Mouse (Mus musculus) hematopoietic stem cell, adult 5-6 weeks (primary cell): Measurements from ENCODE around the gene Osbpl5. TPM values are rescaled to one million over a fixed set of nuclear protein-coding genes. Genes with fewer than 3 reads are reported as not detected.
A peak's percentile ranks its signal among the peaks of the same experiment; 100 is the strongest.
"Not testable (repeated sequence)": the region's sequence is repeated elsewhere in the genome, so short reads cannot be mapped to it uniquely, and the experiment has no call there.

Experiments used
- ATAC-seq, 2 experiments: fragments of 125-278 bp in 1 of 2; replicated peaks in 1 of 2; 2 replicates each; pipeline ENCODE4 v1.8.0; 2016 to 2017; ENCODE audit warnings: inconsistent platforms in 2 of 2, mild to moderate bottlenecking in 2 of 2, moderate number of reproducible peaks in 2 of 2, low read depth in 1 of 2, moderate TSS enrichment in 1 of 2; ENCODE audit not compliant: low FRiP score in 2 of 2, poor library complexity in 2 of 2, severe bottlenecking in 2 of 2, insufficient read depth in 1 of 2, low TSS enrichment in 1 of 2
- total RNA-seq: library from RNA; stranded (forward); fragments of 172-1452, 232-1000 nt; gene quantifications from 2 replicates; pipeline ENCODE4 v1.2.3, GENCODE M21; 2017

Gene Osbpl5
- total RNA-seq, 1 experiment from 2014 or later = 28.2 TPM

DNA sequence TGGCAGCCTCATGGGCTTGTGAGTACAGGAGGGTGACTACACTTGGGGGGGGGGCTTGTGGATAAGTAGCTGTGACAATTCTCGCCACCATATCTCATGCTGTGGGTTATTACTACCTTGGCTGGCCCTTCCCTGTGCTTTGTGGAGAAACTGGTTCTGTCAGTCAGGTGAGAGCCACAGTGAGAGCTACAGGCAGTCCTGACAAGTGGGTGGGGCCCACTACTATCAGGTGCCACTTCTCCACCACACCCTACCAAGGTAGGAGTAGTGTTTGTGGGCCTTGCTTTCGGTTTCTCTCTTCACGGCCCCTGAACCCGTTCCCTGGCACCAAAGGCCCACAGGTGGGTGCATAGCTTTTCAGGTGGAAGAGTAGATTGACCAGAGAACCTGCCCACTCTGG is 32.9 kb downstream of the Osbpl5 start:
- ATAC-seq = no peak

DNA sequence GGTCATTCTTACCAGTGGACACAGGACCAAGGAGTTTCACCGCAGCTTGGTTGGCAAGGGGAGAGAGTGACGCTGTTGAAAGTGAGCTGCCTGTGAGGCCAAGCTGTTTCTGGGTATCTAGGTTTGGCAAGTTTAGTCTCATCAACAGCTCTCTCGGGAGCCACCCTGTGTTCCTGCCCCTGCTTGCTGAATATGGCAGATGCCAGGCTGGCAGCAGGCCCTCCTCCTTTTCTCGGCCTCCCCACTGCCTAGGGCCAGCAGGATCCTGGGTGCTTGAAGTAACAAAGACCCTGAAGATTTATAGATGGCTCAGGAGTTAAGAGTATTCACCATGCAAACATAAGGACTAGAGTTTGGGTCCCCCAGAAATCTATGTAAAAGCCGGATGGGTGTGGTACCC is 34.1 kb downstream of the Osbpl5 start:
- no peak for ATAC-seq

DNA sequence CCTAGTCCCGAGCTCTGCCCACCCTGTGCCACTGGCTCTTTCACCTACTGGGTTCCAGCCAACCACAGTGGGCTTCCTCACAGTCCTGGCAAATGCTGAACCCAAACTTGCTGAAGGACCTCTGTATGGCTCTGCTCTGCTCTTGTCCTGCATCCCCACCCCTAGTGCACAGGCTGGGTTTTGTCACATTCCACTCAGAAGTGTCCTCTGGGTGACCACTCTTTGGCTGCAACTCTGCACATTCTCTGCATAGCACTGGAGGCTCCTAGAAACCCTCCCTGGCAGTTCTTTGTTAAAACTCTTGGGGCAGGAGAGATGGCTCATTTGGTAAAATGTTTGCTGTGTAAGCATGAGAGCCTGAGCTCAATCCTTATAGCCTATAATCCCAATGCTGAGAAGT is 39.0 kb downstream of the Osbpl5 start:
- no peak for ATAC-seq

DNA sequence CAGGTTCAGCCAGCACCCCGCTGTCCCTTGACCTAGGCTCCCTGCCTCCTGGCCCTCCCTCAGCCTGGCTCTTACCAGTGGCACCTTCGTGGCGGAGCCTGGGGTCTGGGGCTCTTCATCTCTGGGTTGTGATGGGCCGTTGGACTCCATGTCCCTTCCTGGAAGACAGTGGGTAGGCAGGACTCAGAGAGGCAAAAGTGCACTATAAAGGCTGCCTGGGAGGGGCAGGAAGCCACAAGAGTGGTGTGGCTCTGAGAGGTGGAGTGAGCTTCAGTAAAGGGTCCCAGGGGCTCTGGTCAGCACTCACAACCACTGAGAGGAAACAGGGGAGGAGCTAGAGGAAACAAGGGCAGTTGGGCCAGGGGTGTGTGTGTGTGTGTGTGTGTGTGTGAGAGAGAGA is 43.4 kb downstream of the Osbpl5 start:
- peak; percentile 18 to 43; a peak in 3 of 4 replicates for ATAC-seq

DNA sequence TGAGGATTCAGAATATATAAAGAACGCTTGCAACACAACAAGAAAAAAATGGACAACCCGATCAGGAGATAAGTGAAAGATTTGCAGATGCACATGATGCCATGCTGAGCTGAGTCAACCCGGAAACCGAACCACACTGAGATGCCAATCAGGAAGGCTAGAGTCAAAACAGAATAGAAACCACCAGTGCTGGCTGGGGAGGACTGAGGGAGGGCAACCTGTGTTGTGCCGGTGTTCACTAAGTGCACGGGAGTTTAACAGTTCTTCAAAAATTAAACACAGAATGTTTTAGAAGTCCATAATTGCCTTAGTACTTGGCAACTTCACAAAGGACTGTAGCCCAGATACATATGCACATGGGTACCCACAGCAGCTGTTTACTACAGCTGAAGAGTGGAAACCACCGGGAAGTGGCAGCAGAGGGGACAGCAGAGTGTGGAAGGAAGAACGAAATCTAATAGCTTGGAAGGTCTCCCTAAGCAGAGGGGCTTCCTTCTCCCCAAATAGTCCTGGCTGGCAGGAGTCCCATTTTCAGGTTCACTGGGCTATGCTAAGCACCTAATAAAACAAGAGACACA is 43.9 kb downstream of the Osbpl5 start:
- ATAC-seq = peak; percentile 33 to 42; a peak in 3 of 4 replicates

DNA sequence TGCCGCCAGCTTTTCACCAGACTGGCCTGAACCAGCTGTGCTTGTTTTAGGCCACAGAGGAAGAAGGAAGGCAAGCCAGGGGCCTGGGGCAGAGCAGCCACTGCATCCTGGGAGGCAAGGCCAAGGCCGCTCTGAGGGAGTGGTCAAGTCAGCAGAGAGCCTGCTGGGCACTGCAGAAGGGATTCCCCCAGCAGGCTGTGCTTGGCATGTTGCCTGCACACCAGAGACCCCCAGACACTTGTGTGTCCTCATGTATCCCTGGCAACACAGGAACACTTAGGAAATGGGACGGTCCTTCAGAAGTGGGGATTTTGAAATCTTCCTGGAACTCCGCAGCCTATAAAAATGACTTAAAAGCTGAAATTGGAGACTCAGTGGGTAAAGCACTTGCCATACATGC is 44.8 kb downstream of the Osbpl5 start:
- ATAC-seq = no peak

DNA sequence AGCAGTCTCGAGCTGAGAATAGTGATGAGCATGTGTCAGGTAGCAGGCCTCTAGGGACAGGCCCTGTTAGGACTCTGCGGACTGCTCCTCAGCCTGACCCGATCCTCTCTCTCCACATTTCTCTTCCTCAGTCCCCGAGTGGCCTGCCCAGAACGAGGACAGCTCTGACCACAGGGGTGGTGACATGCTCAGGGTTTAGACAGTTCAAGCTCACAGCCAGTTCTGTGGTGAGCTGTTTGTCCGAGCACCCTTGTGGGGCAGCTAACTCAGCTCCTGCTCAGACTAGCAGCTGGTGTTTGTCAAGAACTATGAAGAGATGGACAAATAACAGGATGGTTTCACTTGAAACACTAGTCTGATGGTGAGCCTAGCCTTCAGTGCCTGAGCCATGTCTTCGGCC is 45.4 kb downstream of the Osbpl5 start:
- no peak for ATAC-seq

DNA sequence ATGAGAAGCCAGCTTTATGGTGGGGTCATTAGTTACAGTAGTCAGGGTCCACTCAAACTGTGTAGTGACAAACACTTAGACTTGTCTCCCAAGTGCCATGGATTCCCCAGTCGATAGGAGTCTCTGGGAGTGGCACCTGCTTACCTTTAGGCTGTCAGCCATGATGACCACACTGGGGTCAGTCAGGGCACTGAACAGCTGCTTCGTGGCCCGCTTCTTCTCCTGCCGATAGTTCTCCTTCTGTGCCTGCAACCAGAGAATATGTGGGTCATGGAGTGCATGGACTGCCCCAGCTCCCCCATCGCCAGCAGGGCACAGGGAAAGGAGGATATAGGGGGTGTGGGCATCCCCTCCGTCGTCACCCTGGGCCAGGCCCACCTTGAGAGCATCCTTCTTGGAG is 47.4 kb downstream of the Osbpl5 start:
- no peak for ATAC-seq

DNA sequence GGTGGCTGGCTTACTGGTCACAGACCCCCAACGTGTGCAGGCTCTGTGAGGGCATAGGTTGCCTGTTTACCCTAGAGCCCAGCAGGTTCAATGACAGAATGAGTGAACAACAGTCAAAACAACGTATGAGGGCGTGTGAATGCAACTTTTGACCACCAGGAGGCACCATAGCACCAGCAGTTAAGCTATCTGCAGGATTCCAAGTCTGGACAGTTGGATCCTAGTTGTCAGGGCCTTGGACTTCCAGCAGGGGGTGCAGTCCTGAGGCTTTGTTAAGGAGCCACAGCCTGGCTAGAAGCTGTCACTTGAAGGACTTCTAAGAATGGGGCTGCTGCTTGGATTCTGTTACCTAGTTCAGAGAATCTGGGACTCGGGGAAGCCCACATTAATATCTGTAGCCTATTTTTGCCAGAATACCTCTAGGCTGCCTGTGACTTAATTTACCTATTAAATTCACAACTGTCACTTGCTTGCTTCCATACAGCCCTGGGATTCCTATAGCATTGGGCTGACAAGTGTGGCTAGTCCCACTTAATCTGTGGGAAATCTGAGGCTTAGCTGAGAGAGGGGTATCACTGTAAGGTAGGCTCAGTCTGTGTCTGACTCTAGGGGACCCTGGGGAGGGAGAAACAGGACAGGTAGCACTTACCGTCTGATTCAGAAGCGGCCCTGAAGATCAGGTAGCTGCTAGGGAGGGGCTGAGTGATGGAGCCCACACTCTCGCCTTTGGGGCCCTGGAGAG is 49.9 kb downstream of the Osbpl5 start:
- ATAC-seq = peak; percentile 93 to 96

DNA sequence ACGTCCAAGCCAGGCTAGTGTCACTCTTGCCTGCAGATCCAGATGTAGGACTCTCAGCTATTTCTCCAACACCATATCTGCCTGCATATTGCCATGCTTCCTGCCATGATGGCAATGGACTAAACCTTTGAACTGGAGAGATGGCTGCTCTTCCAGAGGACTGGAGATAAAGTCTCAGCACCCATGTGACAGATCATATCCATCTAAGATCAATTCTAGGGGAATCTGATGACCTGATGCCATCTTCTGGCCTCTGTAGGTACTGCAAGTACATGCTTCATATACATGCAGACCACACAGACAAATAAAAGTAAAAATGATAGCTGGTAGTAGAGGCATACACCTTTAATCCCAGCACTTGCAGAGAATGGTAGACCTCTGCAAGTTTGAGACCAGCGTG is 60.6 kb downstream of the Osbpl5 start:
- ATAC-seq = peak in 1 of 2 experiments; percentile 44; a peak in 1 of 4 replicates

DNA sequence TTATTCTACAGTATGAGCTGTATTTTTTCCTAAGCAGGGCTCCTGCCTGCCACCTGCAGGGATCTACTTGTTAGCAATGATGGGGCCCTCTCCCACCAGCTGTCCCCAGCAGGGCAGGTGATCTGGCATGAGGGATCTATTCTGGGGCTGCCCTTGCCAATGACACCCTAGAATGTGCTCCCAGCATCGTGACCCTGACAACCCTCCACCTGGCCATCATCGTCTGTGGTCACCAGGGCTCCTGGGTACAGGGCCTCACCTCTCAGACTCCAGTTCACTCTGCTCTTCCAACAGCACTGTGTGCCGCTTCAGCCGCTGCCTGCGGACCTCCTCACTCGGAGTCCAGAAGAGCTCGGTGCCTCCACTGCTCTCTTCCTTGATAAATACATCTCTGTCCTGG is 62.2 kb downstream of the Osbpl5 start:
- no peak for ATAC-seq

DNA sequence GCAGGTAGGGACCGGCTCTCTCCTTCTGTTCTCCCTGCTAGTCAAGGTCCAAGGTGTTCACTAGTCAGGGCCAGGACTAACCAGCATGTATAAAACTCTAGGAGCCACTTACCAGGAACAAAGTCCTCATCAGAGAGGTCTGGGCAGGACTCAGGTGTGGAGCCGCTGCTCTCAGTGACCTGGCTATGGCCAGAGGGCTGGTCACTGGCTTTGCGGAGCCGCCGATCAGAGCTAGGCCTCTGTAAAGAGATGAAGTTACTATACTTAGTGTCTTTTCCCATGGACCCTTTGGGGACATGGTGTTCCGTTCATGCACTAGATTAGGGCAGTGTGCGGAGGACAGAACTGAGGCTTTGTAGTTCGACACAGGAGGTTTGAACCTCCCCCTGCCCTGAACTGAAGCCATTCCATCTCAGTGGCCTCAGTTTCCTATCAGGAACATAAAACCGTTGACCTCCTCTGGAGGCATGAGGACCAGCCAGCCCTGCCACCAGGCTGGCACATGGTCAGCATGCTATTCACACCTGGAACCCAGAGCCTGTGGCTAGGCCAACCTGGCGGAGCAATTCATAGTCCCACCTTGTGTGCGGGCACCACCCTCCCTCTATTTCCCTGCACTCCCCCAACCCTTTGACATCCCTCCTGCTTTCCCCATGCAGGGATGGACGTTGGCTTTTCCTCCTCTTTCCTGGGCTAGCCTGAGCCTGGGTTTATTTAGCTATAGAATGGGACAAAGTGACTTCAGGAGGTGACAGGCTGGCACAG is 63.9 kb downstream of the Osbpl5 start:
- no peak for ATAC-seq

DNA sequence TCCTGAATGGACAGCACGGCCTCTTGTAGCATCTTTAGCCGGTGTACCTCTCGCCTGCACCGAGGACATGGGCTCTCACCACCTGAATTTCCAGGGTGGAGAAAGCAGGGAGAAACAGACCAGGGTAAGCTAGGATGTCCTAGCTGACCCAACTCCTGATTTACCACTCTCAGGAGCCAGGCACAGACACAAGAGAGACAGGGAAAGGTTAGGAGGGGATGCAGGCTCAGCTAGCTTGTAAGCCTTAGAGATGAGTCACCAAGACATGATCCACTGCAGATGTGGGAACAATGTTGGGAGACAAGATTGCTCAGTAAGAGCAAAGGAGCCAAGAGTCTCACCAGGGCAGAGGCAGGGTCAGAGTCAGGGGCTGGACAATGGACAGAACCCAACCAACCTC is 64.9 kb downstream of the Osbpl5 start:
- ATAC-seq = no peak

DNA sequence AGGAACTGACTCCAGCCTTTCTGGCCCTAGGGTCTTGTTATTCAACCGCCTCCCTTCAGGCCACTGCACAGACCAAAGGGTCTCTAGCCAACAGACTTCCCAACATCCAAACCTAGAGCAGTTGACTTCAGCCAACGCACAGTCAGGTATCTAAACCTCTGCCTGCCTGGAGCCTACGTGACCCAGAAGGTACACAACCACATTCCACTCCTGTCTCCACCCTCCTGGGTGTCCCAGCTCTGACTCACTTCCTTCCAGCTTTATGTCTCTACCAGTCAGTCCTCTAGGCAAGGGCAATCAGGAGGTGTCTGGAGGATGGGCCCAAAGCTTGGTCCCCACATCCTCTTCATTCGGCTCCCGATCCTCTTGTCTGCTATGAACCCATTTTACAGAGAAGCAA is 65.6 kb downstream of the Osbpl5 start:
- ATAC-seq = no peak

DNA sequence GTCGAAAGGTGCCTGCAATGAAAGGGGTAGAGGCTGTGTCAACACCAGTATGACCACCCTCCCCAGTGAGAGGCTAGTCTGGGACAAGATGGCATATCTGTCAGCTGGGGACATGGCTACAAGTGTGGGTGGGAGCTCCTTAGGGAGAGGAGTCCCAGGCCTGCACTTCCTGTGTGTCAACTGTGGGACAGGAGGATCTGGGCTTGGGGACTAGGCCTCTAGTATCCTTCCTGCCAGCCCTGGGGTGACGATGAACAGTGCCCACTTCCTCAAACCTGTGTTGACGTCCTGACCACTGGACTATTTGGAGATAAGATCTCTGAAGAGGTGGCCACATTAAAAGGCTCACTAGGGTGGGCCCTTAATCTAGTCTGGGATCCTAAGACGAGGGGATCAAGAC is 66.8 kb downstream of the Osbpl5 start:
- no peak for ATAC-seq

DNA sequence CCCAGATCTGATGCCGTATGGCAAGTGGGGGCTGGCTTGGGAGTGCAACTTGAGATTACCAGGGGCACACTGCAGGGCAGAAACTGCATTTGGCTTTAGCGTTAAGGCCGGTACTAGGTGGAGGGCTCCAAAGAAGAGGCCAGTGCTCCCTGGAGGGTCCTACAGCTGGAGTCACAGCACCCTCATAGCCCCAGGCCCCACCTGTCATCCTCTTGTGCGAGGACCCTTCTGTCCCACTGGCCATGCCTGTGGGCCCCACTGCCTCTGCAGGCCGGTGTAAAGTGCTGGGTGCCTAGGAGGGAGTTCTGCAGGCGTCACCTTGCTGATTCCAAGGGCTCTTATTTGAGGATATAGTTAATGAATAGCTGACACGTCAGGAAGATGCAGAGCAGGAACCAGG is 67.3 kb downstream of the Osbpl5 start:
- no peak for ATAC-seq

DNA sequence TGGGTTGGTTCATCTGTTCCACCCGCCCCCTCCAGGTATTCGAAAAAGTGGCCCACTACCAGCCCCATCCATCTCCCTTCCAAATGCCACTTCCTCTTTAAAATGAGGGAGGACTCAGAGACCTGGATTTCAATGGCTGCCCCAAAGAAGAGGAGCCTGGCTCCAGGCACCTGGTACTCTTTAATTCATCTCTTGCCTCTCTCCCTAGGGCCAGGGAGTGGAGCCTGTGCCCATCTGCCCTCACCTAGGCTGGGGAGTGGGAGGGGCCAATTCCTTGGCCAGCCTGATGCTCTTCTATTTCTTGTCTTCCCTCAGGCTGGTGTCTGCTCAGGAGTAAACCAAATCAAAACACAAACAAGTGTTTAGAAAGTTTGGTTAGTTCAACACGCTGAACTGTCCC is 70.1 kb downstream of the Osbpl5 start:
- ATAC-seq = not testable (repeated sequence)

DNA sequence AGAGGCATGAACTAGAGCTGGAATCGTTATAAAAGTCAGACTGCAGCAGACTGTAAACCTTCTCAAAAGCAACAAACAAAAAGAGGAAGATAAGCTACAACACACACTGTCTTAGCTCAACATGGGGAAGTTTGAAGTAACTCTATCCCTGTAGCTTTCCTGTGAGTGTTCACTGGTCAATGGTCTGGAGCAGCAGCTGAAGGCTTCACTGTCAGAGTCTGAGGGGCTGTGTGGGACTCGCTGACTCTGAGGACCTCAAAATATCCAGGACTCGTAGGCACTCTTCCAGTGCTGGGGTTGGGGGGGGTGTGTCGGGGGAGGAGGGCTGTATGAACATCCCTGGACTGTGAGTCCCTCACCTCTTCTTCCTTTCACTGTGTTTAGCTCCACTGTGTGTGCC is 70.6 kb downstream of the Osbpl5 start:
- ATAC-seq = peak; percentile 20 to 32; a peak in 3 of 4 replicates
